Mouse (Mus musculus): ENCODE measurements around the gene Soga1. TPM values are rescaled to one million over a fixed set of nuclear protein-coding genes. Genes with fewer than 3 reads are reported as not detected.

The Soga1 gene
- polyA plus RNA-seq, 1 experiment from 2014 or later = 4.4 TPM

DNA sequence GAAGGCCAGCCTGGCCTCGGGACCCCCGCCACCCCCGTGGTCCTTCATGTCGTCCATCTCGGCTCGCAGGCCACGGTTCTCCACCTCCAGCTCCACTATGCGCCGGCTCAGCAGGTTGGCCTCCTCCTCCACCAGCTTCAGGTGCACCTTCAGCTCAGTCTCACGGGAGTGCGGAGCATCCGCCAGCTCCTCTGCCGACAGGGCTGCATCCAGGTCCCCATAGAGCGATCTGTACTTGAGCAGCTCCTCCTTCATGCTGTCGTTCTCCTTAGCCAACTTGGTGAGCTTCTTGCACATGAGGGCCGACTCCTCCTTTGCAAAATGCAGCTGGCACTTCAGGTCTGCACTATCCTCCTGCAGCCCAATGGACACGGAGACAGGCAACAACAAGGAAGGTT is 38.4 kb downstream of the Soga1 start:
- WGBS = 78% methylated on average over 17 of the region's 17 CpGs
- H3K27ac ChIP-seq (ENCODE audit: low read depth, low read length) = no peak overlapping the region; the same call in 1 of the 2 replicates
- no peak overlapping the region for H3K4me2 ChIP-seq (ENCODE audit: low read length)
- no peak overlapping the region for H3K9ac ChIP-seq (ENCODE audit: low read depth, low read length)
- no peak overlapping the region for H3K4me3 ChIP-seq (ENCODE audit: low read length)
- no peak for ATAC-seq
- no peaks in the 10 kb centered on the region for H3K27me3 ChIP-seq (replicated peaks; ENCODE audit: control insufficient read depth, insufficient read depth, low read length)
- peaks cover 47% of the 10 kb centered on the region for H3K36me3 ChIP-seq (ENCODE audit: control insufficient read depth, insufficient read depth, low read length)
- H3K9me3 ChIP-seq (ENCODE audit: control insufficient read depth, low read length) = no peaks in the 10 kb centered on the region
- peaks cover 3% of the 10 kb centered on the region for H3K4me1 ChIP-seq (ENCODE audit: control insufficient read depth, insufficient read depth, low read depth, low read length)

DNA sequence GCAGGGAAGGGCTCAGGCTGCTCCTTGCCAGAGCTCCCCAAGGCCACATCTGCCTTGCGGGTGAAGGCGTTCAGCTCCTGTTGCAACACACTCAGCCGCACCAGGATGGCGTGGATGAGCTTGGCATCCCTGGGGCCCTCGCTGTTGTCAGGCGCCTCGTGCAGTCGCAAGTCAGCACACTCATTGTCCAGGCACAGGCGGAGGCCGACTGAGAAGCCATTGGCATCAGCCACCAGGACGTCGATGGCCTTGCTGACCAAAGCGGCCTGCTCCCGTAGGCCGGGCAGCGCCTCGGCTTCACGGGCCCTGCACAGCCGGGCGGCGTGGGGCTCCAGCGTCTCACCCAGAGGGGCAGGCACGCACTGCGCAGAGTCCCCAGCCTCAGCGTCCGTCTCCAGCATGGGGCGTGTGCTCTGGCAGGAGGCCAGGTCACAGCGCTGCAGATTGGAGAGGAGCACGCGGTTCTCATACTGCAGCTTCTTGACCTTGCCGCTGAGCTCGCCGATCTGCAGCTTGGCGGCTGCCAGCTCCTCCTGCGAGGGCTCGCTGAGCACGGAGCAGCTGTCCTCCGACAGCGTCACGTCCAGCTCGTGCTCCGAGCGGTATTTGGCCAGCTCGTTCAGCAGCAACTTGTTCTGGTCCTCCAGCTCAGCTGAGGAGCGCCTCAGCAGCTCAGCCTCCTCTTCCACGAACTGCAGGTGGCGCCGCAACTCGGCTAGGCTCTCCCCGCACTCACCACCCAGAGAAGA is 39.0 kb downstream of the Soga1 start:
- peaks cover 43% of the 10 kb centered on the region for H3K36me3 ChIP-seq (ENCODE audit: control insufficient read depth, insufficient read depth, low read length)
- no peaks in the 10 kb centered on the region for H3K9me3 ChIP-seq (ENCODE audit: control insufficient read depth, low read length)
- no peaks in the 10 kb centered on the region for H3K27me3 ChIP-seq (replicated peaks; ENCODE audit: control insufficient read depth, insufficient read depth, low read length)
- H3K4me1 ChIP-seq (ENCODE audit: control insufficient read depth, insufficient read depth, low read depth, low read length) = peaks cover 3% of the 10 kb centered on the region
- H3K4me2 ChIP-seq (ENCODE audit: low read length) = no peak overlapping the region
- no peak overlapping the region for H3K9ac ChIP-seq (ENCODE audit: low read depth, low read length)
- H3K27ac ChIP-seq (ENCODE audit: low read depth, low read length) = peak overlapping the region; percentile 49
- ATAC-seq = peak; percentile 53
- no peak overlapping the region for H3K4me3 ChIP-seq (ENCODE audit: low read length)
- 66% methylated on average over 41 of the region's 50 CpGs for WGBS

DNA sequence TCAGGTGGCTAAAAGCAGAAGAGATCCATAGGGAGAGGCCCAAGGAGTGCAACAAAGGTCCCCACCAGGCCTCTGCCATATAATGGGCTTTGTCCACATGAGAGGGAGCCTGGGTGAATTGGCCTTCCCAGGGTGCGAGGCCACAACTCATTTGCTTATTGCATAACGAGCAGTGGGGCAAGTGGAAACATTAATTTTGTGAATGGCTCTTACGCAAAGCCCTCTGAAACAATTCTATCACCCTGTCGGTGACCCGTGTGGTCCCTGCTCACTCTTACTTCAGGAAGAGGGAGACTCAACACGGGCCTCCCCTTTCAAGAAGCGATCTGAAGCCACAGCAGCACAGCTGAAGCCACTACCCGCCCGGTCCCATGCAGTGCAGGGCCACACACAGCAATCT is 41.8 kb downstream of the Soga1 start:
- Histone ChIP-seq H3K9me3 (ENCODE audit: control insufficient read depth, low read length) (no peaks in the 10 kb centered on the region), H3K9ac (ENCODE audit: low read depth, low read length) (no peak overlapping the region), H3K4me2 (ENCODE audit: low read length) (no peak overlapping the region), H3K4me1 (ENCODE audit: control insufficient read depth, insufficient read depth, low read depth, low read length) (peaks cover 3% of the 10 kb centered on the region), H3K27me3 (replicated peaks; ENCODE audit: control insufficient read depth, insufficient read depth, low read length) (no peaks in the 10 kb centered on the region), H3K4me3 (ENCODE audit: low read length) (no peak overlapping the region), H3K27ac (ENCODE audit: low read depth, low read length) (no peak overlapping the region), H3K36me3 (ENCODE audit: control insufficient read depth, insufficient read depth, low read length) (peaks cover 37% of the 10 kb centered on the region)
- ATAC-seq = no peak
- 75% methylated on average over 9 of the region's 9 CpGs for WGBS

DNA sequence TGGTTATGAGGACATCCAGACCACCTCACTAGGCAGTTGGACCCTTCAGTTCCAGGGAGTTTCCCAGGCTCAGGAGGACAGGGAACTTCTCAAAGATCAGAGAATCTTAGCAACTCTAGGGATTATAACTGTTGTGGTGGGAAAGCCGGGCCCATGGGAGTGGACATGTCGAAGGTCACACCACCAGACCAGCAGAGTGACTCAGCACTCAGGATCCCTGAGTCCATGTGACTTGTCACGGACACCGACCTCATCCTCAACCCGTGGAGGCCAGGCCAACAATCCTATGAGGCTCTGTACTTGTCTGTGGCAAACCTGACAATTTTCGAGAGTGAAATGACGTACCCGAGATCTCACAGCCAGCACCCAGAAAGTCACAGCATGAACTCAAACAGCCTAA is 42.7 kb downstream of the Soga1 start:
- Histone ChIP-seq H3K4me3 (ENCODE audit: low read length) (no peak overlapping the region), H3K36me3 (ENCODE audit: control insufficient read depth, insufficient read depth, low read length) (peaks cover 34% of the 10 kb centered on the region), H3K4me1 (ENCODE audit: control insufficient read depth, insufficient read depth, low read depth, low read length) (peaks cover 3% of the 10 kb centered on the region), H3K9me3 (ENCODE audit: control insufficient read depth, low read length) (no peaks in the 10 kb centered on the region), H3K27ac (ENCODE audit: low read depth, low read length) (no peak overlapping the region), H3K4me2 (ENCODE audit: low read length) (no peak overlapping the region), H3K9ac (ENCODE audit: low read depth, low read length) (no peak overlapping the region), H3K27me3 (replicated peaks; ENCODE audit: control insufficient read depth, insufficient read depth, low read length) (no peaks in the 10 kb centered on the region)
- WGBS = 94% methylated on average over 8 of the region's 8 CpGs
- no peak for ATAC-seq

DNA sequence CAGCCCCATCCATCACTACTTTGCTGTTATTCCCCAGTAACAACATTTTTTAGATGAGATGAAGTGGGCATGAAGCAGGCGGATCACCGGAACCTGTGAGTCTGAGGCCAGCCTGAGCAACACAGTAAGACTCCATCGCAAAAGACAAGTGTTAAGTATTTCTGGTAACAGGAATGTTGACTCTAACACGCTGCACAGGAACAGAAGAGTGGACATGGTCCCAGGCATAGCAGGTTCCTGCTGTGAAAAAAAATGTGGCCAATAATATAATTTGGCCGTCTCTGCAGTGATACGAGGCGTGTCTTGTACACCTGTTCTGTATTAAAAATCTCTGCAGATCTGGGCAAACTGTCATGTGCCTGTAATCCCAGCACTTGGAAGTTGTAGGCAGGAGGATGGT is 43.7 kb downstream of the Soga1 start:
- Histone ChIP-seq H3K36me3 (ENCODE audit: control insufficient read depth, insufficient read depth, low read length) (peaks cover 32% of the 10 kb centered on the region), H3K4me1 (ENCODE audit: control insufficient read depth, insufficient read depth, low read depth, low read length) (no peaks in the 10 kb centered on the region; the same call in 1 of the 2 replicates)

DNA sequence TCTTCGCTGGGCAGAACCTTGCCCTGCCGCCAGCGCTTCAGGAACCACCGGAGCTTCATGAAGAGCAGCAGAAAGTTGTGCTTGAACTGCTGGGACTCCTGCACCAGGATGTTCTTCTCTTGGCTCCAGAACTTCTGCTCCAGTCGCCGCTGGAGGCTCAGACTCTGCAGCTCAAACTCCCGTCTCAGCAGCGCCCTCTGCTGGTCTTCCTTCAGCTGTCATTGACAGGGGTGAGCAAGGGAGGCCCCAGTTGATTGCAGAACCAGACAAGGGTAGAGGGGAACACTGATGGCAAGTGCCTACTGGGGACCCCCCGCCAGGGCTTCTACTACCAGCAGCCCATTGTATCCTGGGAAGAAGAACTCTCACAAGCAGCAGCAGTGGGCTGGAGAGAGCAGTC is 48.2 kb downstream of the Soga1 start:
- ATAC-seq = peak; percentile 74
- 40% methylated on average over 9 of the region's 9 CpGs for WGBS

More for the DNA sequence above, 43.7 kb downstream of the Soga1 start:
- no peak overlapping the region for H3K9ac ChIP-seq (ENCODE audit: low read depth, low read length)
- H3K27ac ChIP-seq (ENCODE audit: low read depth, low read length) = no peak overlapping the region
- no peaks in the 10 kb centered on the region for H3K27me3 ChIP-seq (replicated peaks; ENCODE audit: control insufficient read depth, insufficient read depth, low read length)
- no peak for ATAC-seq
- no peak overlapping the region for H3K4me2 ChIP-seq (ENCODE audit: low read length)
- 93% methylated on average over 7 of the region's 7 CpGs for WGBS
- H3K9me3 ChIP-seq (ENCODE audit: control insufficient read depth, low read length) = no peaks in the 10 kb centered on the region
- no peak overlapping the region for H3K4me3 ChIP-seq (ENCODE audit: low read length)

DNA sequence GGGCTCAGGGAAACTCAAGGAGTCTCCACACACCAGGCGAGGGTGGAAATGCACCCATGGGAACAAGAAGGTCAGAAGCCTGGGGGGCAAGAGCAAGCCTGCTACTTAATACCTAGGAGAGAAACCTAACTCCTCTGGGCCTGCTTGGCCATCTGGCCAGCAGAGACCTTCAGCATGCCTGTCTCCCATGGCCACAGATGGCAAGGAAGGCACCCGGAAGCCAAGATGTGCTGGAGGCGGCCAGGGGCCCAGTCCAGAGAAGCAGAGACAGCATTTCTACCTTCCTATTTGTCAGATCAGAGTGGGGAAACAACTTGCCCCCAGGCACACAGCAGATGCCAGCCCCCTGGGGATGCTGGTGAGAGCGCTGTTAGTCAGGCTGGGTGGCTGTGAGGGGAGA is 50.8 kb downstream of the Soga1 start:
- Histone ChIP-seq H3K4me3 (ENCODE audit: low read length) (no peak overlapping the region), H3K9me3 (ENCODE audit: control insufficient read depth, low read length) (no peaks in the 10 kb centered on the region; the same call in 1 of the 2 replicates), H3K9ac (ENCODE audit: low read depth, low read length) (no peak overlapping the region), H3K27ac (ENCODE audit: low read depth, low read length) (no peak overlapping the region), H3K4me1 (ENCODE audit: control insufficient read depth, insufficient read depth, low read depth, low read length) (no peaks in the 10 kb centered on the region), H3K27me3 (replicated peaks; ENCODE audit: control insufficient read depth, insufficient read depth, low read length) (no peaks in the 10 kb centered on the region), H3K4me2 (ENCODE audit: low read length) (no peak overlapping the region), H3K36me3 (ENCODE audit: control insufficient read depth, insufficient read depth, low read length) (peaks cover 73% of the 10 kb centered on the region)
- no peak for ATAC-seq
- WGBS = 74% methylated on average over 4 of the region's 4 CpGs

More for the DNA sequence above, 48.2 kb downstream of the Soga1 start:
- Histone ChIP-seq H3K36me3 (ENCODE audit: control insufficient read depth, insufficient read depth, low read length) (peaks cover 52% of the 10 kb centered on the region), H3K27ac (ENCODE audit: low read depth, low read length) (no peak overlapping the region), H3K27me3 (replicated peaks; ENCODE audit: control insufficient read depth, insufficient read depth, low read length) (no peaks in the 10 kb centered on the region), H3K4me3 (ENCODE audit: low read length) (no peak overlapping the region), H3K4me2 (ENCODE audit: low read length) (no peak overlapping the region), H3K9me3 (ENCODE audit: control insufficient read depth, low read length) (no peaks in the 10 kb centered on the region; the same call in 1 of the 2 replicates), H3K4me1 (ENCODE audit: control insufficient read depth, insufficient read depth, low read depth, low read length) (no peaks in the 10 kb centered on the region), H3K9ac (ENCODE audit: low read depth, low read length) (no peak overlapping the region)

DNA sequence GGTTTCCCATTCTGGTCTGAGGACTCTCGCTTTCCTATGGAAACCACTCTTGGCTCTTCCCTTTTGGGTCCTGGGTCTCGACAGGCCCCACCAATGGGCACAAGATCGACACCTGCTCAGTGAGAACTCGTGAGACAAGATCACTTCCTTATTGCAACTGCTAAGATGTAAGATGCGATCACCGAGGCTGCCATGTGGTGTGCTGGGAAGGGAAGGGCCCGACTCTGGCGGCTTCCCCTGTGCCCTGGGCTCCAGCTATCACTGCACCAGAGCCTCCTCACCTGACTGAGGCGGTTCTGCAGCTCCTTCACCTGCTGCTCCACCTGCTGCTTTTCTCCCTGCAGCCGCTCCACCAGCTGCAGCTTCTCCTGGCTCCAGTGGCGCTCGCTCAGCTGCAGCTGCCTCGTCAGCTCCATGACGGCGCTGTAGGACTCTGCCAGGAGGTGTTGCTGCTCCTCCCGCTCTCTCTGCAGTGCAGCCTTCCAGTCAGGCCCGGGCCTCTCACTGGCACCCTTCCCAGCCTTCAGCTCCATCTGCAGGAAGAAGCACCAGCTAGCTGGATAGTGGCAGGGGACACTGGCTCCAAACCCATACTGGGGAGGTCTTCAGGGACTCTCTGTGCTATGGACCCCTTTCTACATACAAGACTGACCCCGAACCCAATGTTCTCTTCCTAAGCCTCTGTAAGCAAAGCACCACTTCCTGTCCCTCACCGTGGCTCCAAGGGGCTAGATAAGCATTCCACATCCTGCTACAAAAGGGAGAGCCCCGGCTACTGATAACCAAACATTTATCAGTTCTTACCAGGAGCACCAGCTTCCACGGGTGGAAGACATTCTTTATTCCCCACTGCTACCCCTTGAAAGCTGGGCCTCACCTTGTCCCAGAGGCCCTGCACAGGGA is 51.7 kb downstream of the Soga1 start:
- H3K4me3 ChIP-seq (ENCODE audit: low read length) = no peak overlapping the region
- ATAC-seq = no peak; the same call in 1 of the 2 replicates
- H3K36me3 ChIP-seq (ENCODE audit: control insufficient read depth, insufficient read depth, low read length) = peaks cover 79% of the 10 kb centered on the region
- H3K4me1 ChIP-seq (ENCODE audit: control insufficient read depth, insufficient read depth, low read depth, low read length) = no peaks in the 10 kb centered on the region
- WGBS = 87% methylated on average over 21 of the region's 21 CpGs
- no peaks in the 10 kb centered on the region for H3K27me3 ChIP-seq (replicated peaks; ENCODE audit: control insufficient read depth, insufficient read depth, low read length)
- no peaks in the 10 kb centered on the region; the same call in 1 of the 2 replicates for H3K9me3 ChIP-seq (ENCODE audit: control insufficient read depth, low read length)
- peak overlapping the region; percentile 32; the same call in 1 of the 2 replicates for H3K27ac ChIP-seq (ENCODE audit: low read depth, low read length)
- H3K4me2 ChIP-seq (ENCODE audit: low read length) = no peak overlapping the region
- no peak overlapping the region for H3K9ac ChIP-seq (ENCODE audit: low read depth, low read length)

DNA sequence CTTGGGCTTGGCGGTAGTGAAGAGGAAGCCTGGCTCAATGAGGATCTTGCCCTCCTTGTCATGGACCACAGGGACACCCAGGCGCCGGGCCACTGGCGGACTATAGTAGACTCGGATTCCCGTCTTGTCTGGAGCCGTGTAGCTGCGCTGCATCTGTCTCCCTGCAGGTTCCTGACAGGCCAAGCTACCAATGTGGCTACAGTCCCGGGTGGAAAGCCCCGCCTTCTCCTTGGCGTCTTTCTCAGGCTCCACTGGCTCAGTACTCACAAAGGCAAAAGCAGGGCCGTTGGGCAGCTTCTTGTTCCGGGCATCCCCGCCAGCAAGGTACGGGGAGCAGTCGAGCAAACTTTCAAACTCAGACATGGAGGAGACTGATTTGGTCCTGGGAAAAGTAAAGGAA is 57.9 kb downstream of the Soga1 start:
- H3K27me3 ChIP-seq (replicated peaks; ENCODE audit: control insufficient read depth, insufficient read depth, low read length) = no peaks in the 10 kb centered on the region
- no peak overlapping the region for H3K27ac ChIP-seq (ENCODE audit: low read depth, low read length)
- WGBS = 94% methylated on average over 16 of the region's 16 CpGs
- H3K36me3 ChIP-seq (ENCODE audit: control insufficient read depth, insufficient read depth, low read length) = peaks cover 86% of the 10 kb centered on the region
- H3K4me3 ChIP-seq (ENCODE audit: low read length) = no peak overlapping the region
- H3K4me2 ChIP-seq (ENCODE audit: low read length) = no peak overlapping the region
- H3K9ac ChIP-seq (ENCODE audit: low read depth, low read length) = no peak overlapping the region
- no peaks in the 10 kb centered on the region for H3K4me1 ChIP-seq (ENCODE audit: control insufficient read depth, insufficient read depth, low read depth, low read length)
- ATAC-seq = no peak
- H3K9me3 ChIP-seq (ENCODE audit: control insufficient read depth, low read length) = no peaks in the 10 kb centered on the region; the same call in 1 of the 2 replicates

Data from hindbrain, embryonic 16.5 days (tissue).